Comparison of ENCODE assay signal across 12 mouse cellular contexts in genomic region chr11:114858641-114859040, GRCm38 (mm10). TPM values are rescaled to one million over a fixed set of nuclear protein-coding genes. Genes with fewer than 3 reads are reported as not detected.
A peak's percentile ranks its signal among the peaks of the same experiment; 100 is the strongest.
DNase-seq lines count a peak whose midpoint lies in the region; ATAC-seq and TF ChIP-seq lines count a peak whose summit lies in the region.
"Had no signal": no experiment of that assay in that cellular context is flagged by ENCODE, and none has a peak within 500 bp of the region (broad histone marks: within the 10 kb centered on the region; RNA-seq: fewer than 3 reads in every experiment).

No protein-coding gene starts in this region.

- H3K9ac ChIP-seq in CH12.LX (ENCODE audit: insufficient read depth, low read depth): no peak overlapping the region
- no peak overlapping the region for H3K9ac ChIP-seq in kidney, embryonic 15.5 days
- H3K9ac ChIP-seq: hindbrain, embryonic 13.5 days had no signal

- no peak for TF ChIP-seq EP300 in CH12.LX (IDR thresholded peaks at IDR 0.05; ENCODE audit: low read length)

- DNase-seq in layer of hippocampus, adult 2 months (ENCODE audit: low spot score in 2 of 2): no peak
- no peak for DNase-seq in layer of hippocampus, postnatal 25 days (ENCODE audit: extremely low spot score in 1 of 2, low spot score in 1 of 2)
- peak; percentile 66 for DNase-seq in A20 (ENCODE audit: low read depth, low spot score)
- DNase-seq in CH12.LX (ENCODE audit: extremely low read depth): peak; percentile 41
- DNase-seq in limb, embryonic 10.5 days (ENCODE audit: low spot score): peak; percentile 31
- no peak for DNase-seq in frontal cortex, postnatal 10 days (ENCODE audit: low spot score in 2 of 2)
- DNase-seq in cerebellum, postnatal 4 days (ENCODE audit: low spot score in 2 of 2): no peak
- DNase-seq: cerebellum, adult 11-12 months had no signal

- H3K4me1 ChIP-seq in CH12.LX (ENCODE audit: control insufficient read depth in 1 of 2, insufficient read depth in 2 of 2): peaks cover 3 to 16% of the 10 kb centered on the region in 2 experiments; a peak in 1 of 4 replicates
- peaks cover 11% of the 10 kb centered on the region for H3K4me1 ChIP-seq in limb, embryonic 10.5 days
- peaks cover 16% of the 10 kb centered on the region; the same call in 1 of the 2 replicates for H3K4me1 ChIP-seq in kidney, embryonic 15.5 days
- H3K4me1 ChIP-seq: hindbrain, embryonic 13.5 days had no signal

- H3K4me2 ChIP-seq in CH12.LX (ENCODE audit: insufficient read depth, low read depth, poor library complexity, severe bottlenecking): no peak overlapping the region
- no peak overlapping the region for H3K4me2 ChIP-seq in kidney, embryonic 15.5 days
- H3K4me2 ChIP-seq: hindbrain, embryonic 13.5 days had no signal

- no peaks in the 10 kb centered on the region for H3K36me3 ChIP-seq in CH12.LX (replicated peaks in 1 of 2; ENCODE audit: control insufficient read depth in 1 of 2, insufficient read depth in 1 of 2, low read length in 1 of 2)
- H3K36me3 ChIP-seq in limb, embryonic 10.5 days: peaks cover 27% of the 10 kb centered on the region
- H3K36me3 ChIP-seq in kidney, embryonic 15.5 days: peaks cover 23% of the 10 kb centered on the region
- H3K36me3 ChIP-seq: hindbrain, embryonic 13.5 days had no signal

- no peak overlapping the region for H3K27ac ChIP-seq in layer of hippocampus, adult 2 months
- no peak overlapping the region for H3K27ac ChIP-seq in CH12.LX (ENCODE audit: insufficient read depth, low read depth)
- H3K27ac ChIP-seq in limb, embryonic 10.5 days: no peak overlapping the region
- H3K27ac ChIP-seq in kidney, embryonic 15.5 days: no peak overlapping the region
- H3K27ac ChIP-seq: hindbrain, embryonic 13.5 days had no signal

- peaks cover 7% of the 10 kb centered on the region for H3K9me3 ChIP-seq in CH12.LX (replicated peaks; ENCODE audit: low read length)
- no peaks in the 10 kb centered on the region for H3K9me3 ChIP-seq in limb, embryonic 10.5 days (replicated peaks)
- H3K9me3 ChIP-seq in kidney, embryonic 15.5 days (replicated peaks): no peaks in the 10 kb centered on the region
- H3K9me3 ChIP-seq: hindbrain, embryonic 13.5 days had no signal

- H3K4me3 ChIP-seq in layer of hippocampus, adult 2 months: no peak overlapping the region
- H3K4me3 ChIP-seq in CH12.LX (replicated peaks in 1 of 3; ENCODE audit: low read depth in 2 of 3, low read length in 2 of 3, poor library complexity in 1 of 3): no peak overlapping the region
- H3K4me3 ChIP-seq in limb, embryonic 10.5 days: no peak overlapping the region
- H3K4me3 ChIP-seq in kidney, embryonic 15.5 days (replicated peaks): no peak overlapping the region
- H3K4me3 ChIP-seq: hindbrain, embryonic 13.5 days had no signal

- no peak for TF ChIP-seq POLR2A in CH12.LX (IDR thresholded peaks at IDR 0.05; ENCODE audit: low read depth, low read length)

- 95% methylated on average over 2 of the region's 2 CpGs for WGBS in limb, embryonic 10.5 days
- WGBS in kidney, embryonic 15.5 days: 95% methylated on average over 2 of the region's 2 CpGs

- ATAC-seq in kidney, embryonic 15.5 days (replicated peaks; ENCODE audit: low FRiP score): no peak

- peak; percentile 55 for TF ChIP-seq CTCF in layer of hippocampus, adult 2 months (conservative IDR thresholded peaks at IDR 0.05)
- TF ChIP-seq CTCF in CH12.LX (conservative IDR thresholded peaks at IDR 0.05 in 1 of 2, IDR thresholded peaks at IDR 0.05 in 1 of 2; ENCODE audit: low read depth in 2 of 2, low read length in 2 of 2): peak; percentile 73 to 82

- peaks cover 4% of the 10 kb centered on the region for H3K27me3 ChIP-seq in CH12.LX (replicated peaks)
- H3K27me3 ChIP-seq in limb, embryonic 10.5 days (ENCODE audit: low read depth, poor library complexity, severe bottlenecking): peaks cover 4% of the 10 kb centered on the region; the same call in 1 of the 2 replicates
- H3K27me3 ChIP-seq in kidney, embryonic 15.5 days: no peaks in the 10 kb centered on the region

- H3K79me2 ChIP-seq in CH12.LX (replicated peaks; ENCODE audit: control insufficient read depth, extremely low read depth, insufficient read depth, poor library complexity, severe bottlenecking): no peaks in the 10 kb centered on the region

- dilution Hi-C loops in CH12.LX (cut with MboI; ENCODE audit: extremely low pct_ligation_motif_present, extremely low pct_unique_long_range_greater_than_20kb, low sequenced_read_pairs): no loop called here

- in situ Hi-C loops in CH12.LX (cut with MboI; ENCODE audit: low pct_ligation_motif_present, low pct_unique_long_range_greater_than_20kb, low sequenced_read_pairs): no loop called here

- peak; percentile 70 for TF ChIP-seq RAD21 in CH12.LX (IDR thresholded peaks at IDR 0.05; ENCODE audit: low read depth, low read length)

TF ChIP-seq in CH12.LX, 34 proteins besides CTCF, POLR2A, EP300 and RAD21:
- TF ChIP-seq ZC3H11A (IDR thresholded peaks at IDR 0.05; ENCODE audit: low read depth, low read length): no peak
- TF ChIP-seq SMC3 (IDR thresholded peaks at IDR 0.05; ENCODE audit: low read depth, low read length): peak; percentile 58

RNA-seq across cellular contexts. Expression of gene Gprc5c, which starts 7.7 kb away (rescaled TPM):
- total RNA-seq in layer of hippocampus, adult 2 months (2021): 1 to 10 TPM; 4.7 to 5.4 TPM
- 1 to 10 TPM; 2.8 to 4.5 TPM for total RNA-seq in layer of hippocampus, postnatal 25 days (2021)
- total RNA-seq in CH12.LX (2012; rRNA removed) (not detected in 2 replicates), CH12.LX (2014; rRNA removed) (not detected in 2 replicates)
- polyA plus RNA-seq in CH12.LX (2012; ENCODE audit: insufficient read length, low read depth): not detected in 2 replicates
- polyA plus RNA-seq in limb, embryonic 10.5 days (2016; fragmentation: Nextera tagmentation; extraction: Ambion mirVana): 40.7 and 50.1 TPM in 2 replicates
- 119 TPM in 2 replicates for polyA plus RNA-seq in kidney, embryonic 15.5 days (2015; fragmentation: Nextera tagmentation; extraction: Ambion mirVana)
- total RNA-seq: granulocyte monocyte progenitor cell, adult 5-6 weeks had no signal

RNA-seq across cellular contexts. Expression of gene Cd300a, which starts 31.2 kb away (rescaled TPM):
- total RNA-seq in layer of hippocampus, adult 2 months (2021): under 1 TPM; 0.36 to 0.42 TPM
- total RNA-seq in layer of hippocampus, postnatal 25 days (2021): under 1 TPM; 0.37 to 0.52 TPM
- total RNA-seq in CH12.LX (2012; rRNA removed) (0.13 and 0.17 TPM in 2 replicates), CH12.LX (2014; rRNA removed) (0.18 and 0.32 TPM in 2 replicates)
- 1.0 TPM in 2 replicates for polyA plus RNA-seq in CH12.LX (2012; ENCODE audit: insufficient read length, low read depth)
- 0.49 and 0.67 TPM in 2 replicates for polyA plus RNA-seq in limb, embryonic 10.5 days (2016; fragmentation: Nextera tagmentation; extraction: Ambion mirVana)
- polyA plus RNA-seq in kidney, embryonic 15.5 days (2015; fragmentation: Nextera tagmentation; extraction: Ambion mirVana): 1.7 and 1.8 TPM in 2 replicates

RNA-seq across cellular contexts. Expression of gene Gpr142, which starts 59.9 kb away (rescaled TPM):
- not detected for total RNA-seq in layer of hippocampus, adult 2 months (2021)
- total RNA-seq in layer of hippocampus, postnatal 25 days (2021): not detected
- not detected in 2 replicates for total RNA-seq in CH12.LX (2012; rRNA removed)
- total RNA-seq in CH12.LX (2014; rRNA removed): not detected in 2 replicates
- not detected in 2 replicates for polyA plus RNA-seq in CH12.LX (2012; ENCODE audit: insufficient read length, low read depth)
- polyA plus RNA-seq in limb, embryonic 10.5 days (2016; fragmentation: Nextera tagmentation; extraction: Ambion mirVana): not detected in 2 replicates
- 0.14 TPM in 1 of 2 replicates, not detected in the other for polyA plus RNA-seq in kidney, embryonic 15.5 days (2015; fragmentation: Nextera tagmentation; extraction: Ambion mirVana)
- total RNA-seq: granulocyte monocyte progenitor cell, adult 5-6 weeks had no signal
- polyA plus RNA-seq: hindbrain, embryonic 13.5 days; lung, embryonic 16.5 days had no signal

Comparison
In these comparisons a context has a peak if more than half of its experiments do, and no peak if none do; other contexts are left out.
1. DNase-seq: peak in A20 (single experiment), CH12.LX (single experiment) and limb, embryonic 10.5 days (single experiment); none in layer of hippocampus, adult 2 months (0 of 2), layer of hippocampus, postnatal 25 days (0 of 2), frontal cortex, postnatal 10 days (0 of 2) and cerebellum, postnatal 4 days (0 of 2).